Mouse (Mus musculus) limb, embryonic 12.5 days (tissue): ENCODE results near the gene Epb41l4b. TPM values are rescaled to one million over a fixed set of nuclear protein-coding genes. Genes with fewer than 3 reads are reported as not detected.
A peak's percentile ranks its signal among the peaks of the same experiment; 100 is the strongest.

Source experiments
- ATAC-seq: fragments of 200-750 bp; cut with Nextera tagmentation; 2 replicates; pipeline ENCODE4 v1.8.0; 2017; ENCODE audit warnings: low read depth, moderate TSS enrichment; ENCODE audit not compliant: insufficient number of reproducible peaks, insufficient read depth, low FRiP score, low TSS enrichment
- H3K27ac ChIP-seq: fragments of 300-500 bp; sonication (generic); 2 replicates; pipeline ENCODE4 v1.5.1; 2016; ENCODE audit warnings: mild to moderate bottlenecking, moderate library complexity
- H3K27me3 ChIP-seq: fragments of 300-500 bp; sonication (generic); 2 replicates; pipeline ENCODE4 v1.6.1; 2016; ENCODE audit warnings: mild to moderate bottlenecking, moderate library complexity
- H3K36me3 ChIP-seq: fragments of 300-500 bp; sonication (generic); 2 replicates; pipeline ENCODE4 v1.6.1; 2016; ENCODE audit warnings: mild to moderate bottlenecking, moderate library complexity
- H3K4me1 ChIP-seq: fragments of 300-500 bp; sonication (generic); replicated peaks from 2 replicates; pipeline ENCODE4 v1.6.1; 2016
- H3K4me2 ChIP-seq: fragments of 300-500 bp; sonication (generic); 2 replicates; pipeline ENCODE4 v1.6.1; 2016; ENCODE audit warnings: mild to moderate bottlenecking, moderate library complexity
- H3K4me3 ChIP-seq: fragments of 300-500 bp; sonication (generic); replicated peaks from 2 replicates; pipeline ENCODE4 v1.5.1; 2016; ENCODE audit warnings: mild to moderate bottlenecking
- H3K9ac ChIP-seq: fragments of 300-500 bp; sonication (generic); replicated peaks from 2 replicates; pipeline ENCODE4 v1.6.1; 2016; ENCODE audit warnings: mild to moderate bottlenecking, moderate library complexity
- H3K9me3 ChIP-seq: fragments of 300-500 bp; sonication (generic); 2 replicates; pipeline ENCODE4 v1.6.1; 2016; ENCODE audit warnings: mild to moderate bottlenecking, moderate library complexity
- WGBS: fragments of 180-500 bp; shearing (Covaris S2); methylation state at CpG from one replicate; pipeline ENCODE4 v1.1.7; 2016; 5-methylcytosine and 5-hydroxymethylcytosine counted together
- polyA plus RNA-seq: library from polyadenylated mRNA; unstranded; fragments of >200 nt; fragmentation: Nextera tagmentation; extraction: Ambion mirVana; gene quantifications from 2 replicates; pipeline ENCODE4 v1.2.1, GENCODE M21; 2016

Epb41l4b gene
- polyA plus RNA-seq, 1 experiment from 2014 or later: 2.4 TPM

DNA sequence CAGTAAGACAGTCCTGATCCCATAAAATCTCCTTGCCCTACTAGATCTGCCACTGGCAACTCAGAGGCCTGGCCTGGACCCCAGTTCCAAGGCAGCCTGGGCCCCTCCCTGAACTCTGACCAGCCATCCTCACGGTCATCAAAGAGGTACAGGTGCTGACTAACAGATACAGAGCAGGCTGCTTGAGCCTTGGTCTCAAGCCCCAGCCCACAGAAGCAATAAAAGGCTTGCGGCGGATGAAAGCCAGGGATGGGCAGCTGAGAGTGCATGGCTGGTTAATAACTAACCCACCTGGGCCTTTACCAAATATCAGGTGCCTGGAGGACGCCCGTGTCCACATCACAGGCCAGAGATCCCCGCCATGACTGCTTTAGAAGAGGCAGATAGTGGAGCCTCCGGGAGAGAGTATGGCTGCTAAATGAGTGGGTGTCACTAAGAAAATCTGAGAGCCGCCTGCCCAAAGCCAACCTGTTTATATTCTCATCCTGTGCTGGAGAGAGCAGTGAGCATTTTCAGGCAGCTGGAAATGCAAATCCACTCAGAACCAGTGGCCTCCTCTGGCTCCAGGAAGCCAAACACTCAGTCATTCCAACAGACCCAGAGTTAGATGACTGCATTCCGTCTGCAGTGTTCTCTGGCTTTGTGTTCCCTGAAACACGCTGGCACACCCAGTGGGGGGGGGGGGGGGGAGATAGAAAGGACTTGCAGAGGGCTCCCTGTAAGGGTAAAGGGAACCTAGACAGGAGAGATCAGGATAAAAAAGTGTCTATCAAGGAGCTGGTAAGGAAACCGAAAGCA is 13.3 kb downstream of the Epb41l4b start:
- Histone ChIP-seq H3K36me3 (no peaks in the 10 kb centered on the region), H3K9me3 (no peaks in the 10 kb centered on the region), H3K27ac (0 out of 2 replicates have a peak overlapping the region, but pooled peaks have one; percentile 7), H3K4me1 (peaks cover 18% of the 10 kb centered on the region), H3K4me3 (no peak overlapping the region), H3K27me3 (no peaks in the 10 kb centered on the region), H3K4me2 (no peak overlapping the region), H3K9ac (no peak overlapping the region)
- ATAC-seq: no peak
- WGBS: 62% methylated on average over 11 of the region's 11 CpGs

DNA sequence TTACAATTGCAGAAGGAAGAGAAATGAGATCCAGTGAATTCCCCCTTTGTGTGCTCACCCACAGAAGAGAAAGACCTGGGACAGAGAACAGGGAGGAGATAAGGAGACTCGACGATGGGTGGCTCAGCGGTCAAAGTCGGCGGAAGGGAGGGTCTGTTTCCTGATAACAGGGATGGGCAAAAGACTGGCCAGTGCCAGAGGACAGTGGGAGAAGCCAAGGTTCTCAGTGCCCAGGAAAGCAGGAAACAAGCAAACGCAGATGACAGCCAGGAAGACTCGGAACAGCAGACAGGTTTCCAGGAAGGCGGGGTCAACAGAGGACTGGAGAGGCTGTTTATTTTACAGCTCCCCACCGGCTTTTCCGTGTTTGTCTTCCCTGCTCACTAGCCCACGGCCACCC is 20.2 kb downstream of the Epb41l4b start:
- Histone ChIP-seq H3K9me3 (no peaks in the 10 kb centered on the region), H3K27me3 (no peaks in the 10 kb centered on the region), H3K36me3 (no peaks in the 10 kb centered on the region), H3K4me3 (no peak overlapping the region), H3K9ac (no peak overlapping the region), H3K4me2 (no peak overlapping the region), H3K27ac (no peak overlapping the region), H3K4me1 (peaks cover 6% of the 10 kb centered on the region)
- no peak for ATAC-seq
- WGBS: 43% methylated on average over 11 of the region's 11 CpGs

DNA sequence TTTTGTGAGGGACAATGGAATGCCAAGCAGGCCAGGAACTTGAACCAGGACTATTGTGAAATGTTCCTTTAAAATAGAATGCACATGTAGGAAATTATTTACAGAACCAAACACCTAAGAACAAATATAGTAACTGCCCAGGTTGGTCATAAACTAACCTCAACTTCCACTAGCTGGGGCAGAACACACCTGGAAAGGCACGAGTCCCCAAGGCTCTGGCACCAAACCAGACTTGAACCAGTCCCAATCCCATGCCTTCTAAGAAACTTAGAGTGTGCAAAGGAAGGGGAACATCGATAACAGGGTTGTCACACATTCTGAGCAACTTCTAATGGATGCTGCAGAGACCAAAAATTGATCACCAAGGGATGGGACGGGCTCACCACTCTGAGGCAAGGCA is 21.1 kb downstream of the Epb41l4b start:
- WGBS: 72% methylated on average over 3 of the region's 3 CpGs
- no peaks in the 10 kb centered on the region for H3K9me3 ChIP-seq
- no peak overlapping the region for H3K4me2 ChIP-seq
- ATAC-seq: no peak
- no peak overlapping the region for H3K4me3 ChIP-seq
- H3K36me3 ChIP-seq: no peaks in the 10 kb centered on the region
- H3K9ac ChIP-seq: no peak overlapping the region
- H3K27me3 ChIP-seq: no peaks in the 10 kb centered on the region
- H3K4me1 ChIP-seq: peaks cover 6% of the 10 kb centered on the region
- H3K27ac ChIP-seq: no peak overlapping the region

DNA sequence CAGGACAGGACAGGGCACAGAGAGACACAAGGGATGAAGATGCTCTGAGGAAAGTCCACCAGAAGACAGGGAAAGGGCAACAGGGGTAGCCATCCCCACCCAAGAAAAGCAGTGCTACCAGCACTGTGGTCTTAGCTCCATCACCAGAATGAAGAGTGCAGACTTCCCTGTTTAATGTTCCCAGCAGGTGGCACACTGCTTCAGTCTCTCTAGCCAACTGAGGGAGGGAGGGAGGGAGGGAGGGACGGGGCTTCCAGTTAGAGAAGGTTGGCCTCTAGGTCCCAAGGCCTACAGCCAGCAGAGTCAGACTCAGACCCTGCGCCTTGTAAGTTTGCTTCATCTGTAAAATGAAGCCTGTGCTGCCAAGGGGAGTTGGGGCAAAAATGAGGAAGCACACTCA is 22.7 kb downstream of the Epb41l4b start:
- no peak for ATAC-seq
- Histone ChIP-seq H3K9ac (no peak overlapping the region), H3K36me3 (no peaks in the 10 kb centered on the region), H3K27me3 (no peaks in the 10 kb centered on the region), H3K27ac (no peak overlapping the region), H3K4me1 (peaks cover 7% of the 10 kb centered on the region), H3K4me3 (no peak overlapping the region), H3K4me2 (no peak overlapping the region), H3K9me3 (no peaks in the 10 kb centered on the region)
- 45% methylated on average over 2 of the region's 2 CpGs for WGBS

DNA sequence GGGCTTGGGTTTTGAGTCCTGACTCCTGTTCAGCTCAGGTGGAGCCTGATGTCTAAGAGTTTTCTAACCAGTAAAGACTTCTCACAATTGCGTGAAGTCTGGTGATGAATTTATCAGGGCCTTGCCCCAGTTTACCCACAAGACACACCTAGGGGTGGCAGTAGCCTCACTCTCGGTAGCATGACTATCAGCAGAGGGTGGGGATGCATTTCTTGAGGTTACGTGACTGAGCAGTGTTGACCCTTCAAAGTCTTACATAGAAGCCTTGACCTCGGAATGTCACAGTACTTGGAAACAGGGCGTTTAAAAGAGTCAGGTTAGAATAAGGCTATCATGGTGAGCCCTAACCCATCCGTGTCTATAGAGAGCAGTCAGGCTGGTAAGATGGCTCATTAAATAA is 23.3 kb downstream of the Epb41l4b start:
- no peak overlapping the region for H3K9ac ChIP-seq
- H3K4me1 ChIP-seq: peaks cover 13% of the 10 kb centered on the region
- H3K4me3 ChIP-seq: no peak overlapping the region
- H3K27ac ChIP-seq: no peak overlapping the region
- no peaks in the 10 kb centered on the region for H3K9me3 ChIP-seq
- ATAC-seq: no peak
- no peaks in the 10 kb centered on the region for H3K36me3 ChIP-seq
- no peak overlapping the region for H3K4me2 ChIP-seq
- no peaks in the 10 kb centered on the region for H3K27me3 ChIP-seq
- 91% methylated on average over 6 of the region's 6 CpGs for WGBS

DNA sequence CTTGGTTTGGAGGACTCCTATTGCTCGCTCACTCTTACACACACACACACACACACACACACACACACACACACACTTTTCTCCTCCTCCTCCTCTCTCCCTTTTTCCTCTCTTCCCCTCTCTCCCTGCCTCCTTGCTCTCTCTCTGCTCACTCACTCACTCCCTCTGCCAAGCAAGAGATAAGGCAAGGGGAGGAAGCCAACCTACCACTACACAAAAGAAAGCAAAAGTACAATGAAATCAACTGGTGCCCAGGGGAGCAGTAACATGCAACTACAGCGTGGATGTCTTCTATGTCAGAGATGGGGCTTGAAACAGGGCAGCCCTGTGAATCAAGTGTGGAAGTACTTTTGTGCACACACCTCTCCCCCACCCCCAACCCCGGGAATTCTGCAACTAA is 24.4 kb downstream of the Epb41l4b start:
- H3K9me3 ChIP-seq: no peaks in the 10 kb centered on the region
- 82% methylated on average over 3 of the region's 3 CpGs for WGBS
- H3K4me1 ChIP-seq: peaks cover 19% of the 10 kb centered on the region
- no peak overlapping the region for H3K9ac ChIP-seq
- ATAC-seq: no peak
- H3K27ac ChIP-seq: no peak overlapping the region
- H3K27me3 ChIP-seq: no peaks in the 10 kb centered on the region
- no peaks in the 10 kb centered on the region for H3K36me3 ChIP-seq
- no peak overlapping the region for H3K4me2 ChIP-seq
- H3K4me3 ChIP-seq: no peak overlapping the region

DNA sequence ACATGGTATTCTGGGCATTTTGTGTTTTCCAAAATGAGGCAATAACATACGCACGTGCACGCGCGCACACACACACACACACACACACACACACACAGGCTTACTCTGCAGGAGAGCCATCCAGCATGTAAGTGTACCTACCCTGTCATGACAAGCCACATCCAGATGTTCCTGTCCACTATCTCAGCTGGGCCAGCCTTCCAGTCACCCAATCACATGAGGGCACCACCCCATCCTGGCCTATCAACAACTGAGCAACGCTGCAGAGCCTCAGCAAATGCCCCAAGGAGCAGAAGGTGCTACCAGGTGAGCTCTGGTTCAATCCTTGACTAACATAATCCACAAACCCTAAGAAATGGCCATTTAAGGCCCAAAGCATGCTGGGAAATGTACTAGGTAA is 27.0 kb downstream of the Epb41l4b start:
- Histone ChIP-seq H3K27me3 (0 out of 2 replicates have a peak, but pooled peaks cover 2% of the 10 kb centered on the region), H3K4me2 (no peak overlapping the region)
- 85% methylated on average over 6 of the region's 6 CpGs for WGBS

DNA sequence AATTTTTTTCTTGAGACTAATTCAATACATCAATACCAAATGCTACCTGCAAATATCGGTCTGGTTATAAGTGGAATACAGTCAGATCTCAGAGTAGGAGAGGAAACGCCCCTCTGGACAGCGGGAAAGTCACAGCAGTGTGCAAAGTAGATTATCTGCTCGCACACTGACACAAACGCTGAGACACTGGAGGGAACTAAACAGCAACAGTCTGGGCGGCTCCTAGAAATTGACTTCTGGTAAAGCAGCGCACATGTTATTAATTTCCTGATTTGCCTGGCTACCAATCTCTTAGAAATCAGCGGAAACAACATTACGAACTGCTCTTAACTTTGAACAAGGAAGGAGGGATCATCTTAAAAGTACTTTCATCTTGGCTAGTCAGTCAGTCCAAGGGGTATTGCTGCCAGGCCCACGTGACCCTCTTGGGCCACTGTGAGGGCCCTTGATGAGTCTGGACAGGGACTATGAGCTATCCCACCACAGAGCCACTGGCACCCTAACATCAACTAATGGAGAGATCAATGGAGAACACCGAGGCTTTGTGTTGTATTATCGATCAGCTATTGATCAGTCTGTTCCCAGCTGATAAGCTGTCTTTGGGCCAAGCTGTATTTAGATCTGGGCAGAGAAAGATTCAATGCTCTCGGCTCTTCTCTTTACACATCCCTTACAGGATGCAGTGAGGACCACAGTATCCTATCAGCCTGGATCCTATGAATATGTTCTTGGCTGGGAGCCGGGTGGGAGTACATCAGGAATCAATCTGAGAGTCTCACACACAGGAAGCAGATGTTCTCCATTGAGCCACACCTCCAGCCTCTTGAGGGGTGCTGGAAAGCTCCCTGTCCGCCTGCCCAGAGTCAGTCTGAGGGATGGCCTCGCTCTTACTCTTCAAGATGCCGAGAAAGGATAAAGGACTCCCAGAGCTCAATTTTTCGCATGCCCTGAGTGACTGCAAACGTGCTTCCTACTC is 28.3 kb downstream of the Epb41l4b start:
- no peak overlapping the region; the same call in 1 of the 2 replicates for H3K9ac ChIP-seq
- 0 out of 2 replicates have a peak, but pooled peaks cover 2% of the 10 kb centered on the region for H3K27me3 ChIP-seq
- H3K36me3 ChIP-seq: no peaks in the 10 kb centered on the region
- H3K4me1 ChIP-seq: peaks cover 28% of the 10 kb centered on the region
- no peak overlapping the region for H3K27ac ChIP-seq
- peak overlapping the region; percentile 30; the same call in 1 of the 2 replicates for H3K4me2 ChIP-seq
- no peak; the same call in 1 of the 2 replicates for ATAC-seq
- WGBS: 37% methylated on average over 19 of the region's 19 CpGs
- no peak overlapping the region for H3K4me3 ChIP-seq
- no peaks in the 10 kb centered on the region for H3K9me3 ChIP-seq

More for the DNA sequence above, 27.0 kb downstream of the Epb41l4b start:
- no peak for ATAC-seq
- H3K9ac ChIP-seq: no peak overlapping the region
- H3K9me3 ChIP-seq: no peaks in the 10 kb centered on the region
- H3K4me1 ChIP-seq: peaks cover 28% of the 10 kb centered on the region
- H3K36me3 ChIP-seq: no peaks in the 10 kb centered on the region
- H3K27ac ChIP-seq: no peak overlapping the region
- no peak overlapping the region for H3K4me3 ChIP-seq

DNA sequence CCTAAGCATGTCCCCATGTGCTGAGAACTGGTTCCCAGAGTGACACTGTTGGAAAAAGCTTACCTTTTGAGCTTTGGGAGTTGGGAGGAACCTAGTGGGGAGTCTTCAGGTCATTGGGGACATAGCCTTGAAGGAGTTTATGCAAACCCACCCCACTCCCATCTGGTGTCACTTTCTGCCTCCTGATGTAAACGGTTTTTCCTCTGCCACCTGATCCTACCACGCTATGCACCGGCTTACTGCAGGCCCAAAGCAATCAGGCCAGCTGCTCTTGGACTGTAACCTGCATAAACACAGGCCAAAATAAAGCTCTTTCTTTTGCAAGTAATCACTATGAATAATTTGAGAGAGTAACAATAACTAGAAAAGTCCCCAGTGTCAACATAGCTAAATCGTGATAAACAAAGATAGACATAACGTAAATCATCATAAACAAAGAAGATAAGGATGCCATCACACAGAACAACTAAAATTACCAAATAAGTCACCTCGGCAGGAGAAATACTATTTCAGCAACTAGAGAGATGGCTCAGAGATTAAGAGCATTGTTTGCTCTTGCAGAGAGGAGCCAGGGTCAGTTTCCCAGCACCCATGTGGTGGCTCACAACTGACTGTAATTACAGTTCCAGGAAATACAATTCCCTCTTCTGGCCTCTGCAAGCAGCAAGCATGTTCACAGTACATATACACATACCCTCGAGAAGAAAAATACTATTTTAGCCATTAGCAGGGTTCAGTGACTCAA is 29.6 kb downstream of the Epb41l4b start:
- 58% methylated on average over 7 of the region's 7 CpGs for WGBS
- no peak for ATAC-seq
- H3K27ac ChIP-seq: no peak overlapping the region

DNA sequence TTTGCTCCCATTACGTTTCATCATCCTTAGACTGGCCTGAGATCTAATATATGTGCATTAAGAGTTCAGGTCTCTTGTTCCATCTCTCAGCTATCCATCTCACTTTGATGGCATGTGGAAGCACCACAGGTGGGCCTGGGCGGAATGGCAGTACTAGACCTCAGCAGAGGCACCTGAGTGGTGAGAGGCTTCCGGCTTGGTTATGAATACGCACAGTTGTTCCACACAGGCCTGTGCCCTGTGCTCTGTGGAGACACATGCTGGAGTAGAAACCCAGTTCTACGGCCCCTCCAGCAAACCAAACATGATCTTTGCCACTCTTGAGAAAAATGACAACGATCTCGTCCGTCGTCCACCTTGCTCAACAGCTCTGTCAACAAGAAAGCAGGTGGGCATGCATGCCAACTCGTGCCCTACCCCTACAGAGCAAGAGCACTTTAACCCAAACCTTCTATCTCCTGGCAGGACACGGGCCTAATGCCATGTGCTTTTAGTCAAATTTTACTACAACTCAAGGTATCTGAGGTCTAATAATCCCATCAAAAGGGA is 31.2 kb downstream of the Epb41l4b start:
- WGBS: 83% methylated on average over 11 of the region's 11 CpGs

More for the DNA sequence above, 29.6 kb downstream of the Epb41l4b start:
- Histone ChIP-seq H3K9me3 (no peaks in the 10 kb centered on the region), H3K9ac (no peak overlapping the region), H3K4me2 (no peak overlapping the region), H3K4me3 (no peak overlapping the region), H3K36me3 (no peaks in the 10 kb centered on the region), H3K4me1 (peaks cover 30% of the 10 kb centered on the region), H3K27me3 (0 out of 2 replicates have a peak, but pooled peaks cover 2% of the 10 kb centered on the region)

More for the DNA sequence above, 31.2 kb downstream of the Epb41l4b start:
- Histone ChIP-seq H3K9ac (no peak overlapping the region), H3K36me3 (no peaks in the 10 kb centered on the region), H3K9me3 (no peaks in the 10 kb centered on the region), H3K4me2 (no peak overlapping the region), H3K4me1 (peaks cover 30% of the 10 kb centered on the region), H3K27ac (no peak overlapping the region), H3K27me3 (0 out of 2 replicates have a peak, but pooled peaks cover 2% of the 10 kb centered on the region), H3K4me3 (no peak overlapping the region)
- no peak for ATAC-seq
